ENCODE assay signal across 11 mouse cellular contexts in genomic region chr10:82796471-82797118, GRCm38 (mm10). TPM values are rescaled to one million over a fixed set of nuclear protein-coding genes. Genes with fewer than 3 reads are reported as not detected.
DNase-seq lines count a peak whose midpoint lies in the region; ATAC-seq and TF ChIP-seq lines count a peak whose summit lies in the region.
"Had no signal": no experiment of that assay in that cellular context is flagged by ENCODE, and none has a peak within 500 bp of the region (broad histone marks: within the 10 kb centered on the region; RNA-seq: fewer than 3 reads in every experiment).

No protein-coding gene starts in this region.

- no peak; the same call in 1 of the 2 replicates for ATAC-seq in heart, embryonic 14.5 days (ENCODE audit: insufficient number of reproducible peaks, insufficient read depth, low FRiP score, low read depth)
- ATAC-seq in stomach, embryonic 14.5 days (ENCODE audit: insufficient number of reproducible peaks, insufficient read depth, low FRiP score, low read depth): no peak
- ATAC-seq in stomach, postnatal 0 days (ENCODE audit: low FRiP score, low TSS enrichment): no peak
- ATAC-seq: midbrain, embryonic 16.5 days had no signal

- peak overlapping the region in 1 of 2 experiments; percentile 16; a peak in 1 of 4 replicates for H3K27ac ChIP-seq in heart, embryonic 14.5 days (replicated peaks in 1 of 2; ENCODE audit: control insufficient read depth in 1 of 2, insufficient read depth in 1 of 2, low read depth in 2 of 2, low read length in 2 of 2)
- peak overlapping the region; percentile 67; the same call in 1 of the 2 replicates for H3K27ac ChIP-seq in stomach, embryonic 14.5 days (ENCODE audit: low read length)
- H3K27ac ChIP-seq in stomach, postnatal 0 days (replicated peaks): no peak overlapping the region
- H3K27ac ChIP-seq in kidney, adult 2 months (ENCODE audit: insufficient read depth, low read depth, low read length): no peak overlapping the region
- H3K27ac ChIP-seq: hindbrain, embryonic 15.5 days had no signal

- TF ChIP-seq EP300 in stomach, postnatal 0 days (optimal IDR thresholded peaks at IDR 0.05): no peak

- no peak for TF ChIP-seq POLR2A in kidney, adult 2 months (IDR thresholded peaks at IDR 0.05; ENCODE audit: low read depth, low read length)

- H3K36me3 ChIP-seq in heart, embryonic 14.5 days (ENCODE audit: control insufficient read depth, insufficient read depth, low read length): no peaks in the 10 kb centered on the region
- H3K36me3 ChIP-seq in stomach, embryonic 14.5 days (ENCODE audit: control insufficient read depth, insufficient read depth, low read length): no peaks in the 10 kb centered on the region
- H3K36me3 ChIP-seq in stomach, postnatal 0 days (ENCODE audit: control insufficient read depth, insufficient read depth, low read length): no peaks in the 10 kb centered on the region
- H3K36me3 ChIP-seq in kidney, adult 2 months (ENCODE audit: control insufficient read depth, insufficient read depth, low read length): no peaks in the 10 kb centered on the region
- H3K36me3 ChIP-seq: G1E; hindbrain, embryonic 15.5 days had no signal

- H3K4me3 ChIP-seq in heart, embryonic 14.5 days (ENCODE audit: control insufficient read depth in 1 of 2, insufficient read depth in 1 of 2, low read depth in 1 of 2, low read length in 2 of 2): no peak overlapping the region
- no peak overlapping the region for H3K4me3 ChIP-seq in stomach, embryonic 14.5 days (ENCODE audit: low read depth, low read length)
- H3K4me3 ChIP-seq in stomach, postnatal 0 days (ENCODE audit: low read depth, low read length): no peak overlapping the region
- H3K4me3 ChIP-seq in kidney, adult 2 months (ENCODE audit: insufficient read depth, low read depth, low read length): no peak overlapping the region
- H3K4me3 ChIP-seq: hindbrain, embryonic 15.5 days had no signal

- H3K9me3 ChIP-seq in heart, embryonic 14.5 days (ENCODE audit: control insufficient read depth, low read length): no peaks in the 10 kb centered on the region
- no peaks in the 10 kb centered on the region for H3K9me3 ChIP-seq in stomach, embryonic 14.5 days (ENCODE audit: control insufficient read depth, low read depth, low read length)
- H3K9me3 ChIP-seq in stomach, postnatal 0 days (ENCODE audit: control insufficient read depth, low read length): no peaks in the 10 kb centered on the region
- H3K9me3 ChIP-seq: hindbrain, embryonic 15.5 days had no signal

- WGBS in heart, embryonic 14.5 days: 47% methylated on average over 12 of the region's 12 CpGs
- WGBS in stomach, embryonic 14.5 days: 38% methylated on average over 12 of the region's 12 CpGs
- 41% methylated on average over 12 of the region's 12 CpGs for WGBS in stomach, postnatal 0 days
- 56% methylated on average over 12 of the region's 12 CpGs for WGBS in kidney, adult 2 months

- no peak for DNase-seq in heart, adult 9 months (ENCODE audit: low spot score in 2 of 2)
- DNase-seq in stomach, postnatal 0 days (ENCODE audit: low spot score): no peak
- DNase-seq in induced T-regulatory cell, adult 2 months (ENCODE audit: low read depth): peak; percentile 47
- DNase-seq in thymus, postnatal 4 days: peak; percentile 48
- no peak for DNase-seq in adipocyte (ENCODE audit: low spot score)
- no peak for DNase-seq in kidney, adult 2 months

- H3K27me3 ChIP-seq in heart, embryonic 14.5 days (ENCODE audit: control insufficient read depth, insufficient read depth, low read length): no peaks in the 10 kb centered on the region
- H3K27me3 ChIP-seq in stomach, embryonic 14.5 days (ENCODE audit: control insufficient read depth, insufficient read depth, low read length): no peaks in the 10 kb centered on the region
- H3K27me3 ChIP-seq in stomach, postnatal 0 days (ENCODE audit: control insufficient read depth, insufficient read depth, low read length): no peaks in the 10 kb centered on the region
- no peaks in the 10 kb centered on the region for H3K27me3 ChIP-seq in kidney, adult 2 months (replicated peaks; ENCODE audit: control insufficient read depth, insufficient read depth, low read length)
- H3K27me3 ChIP-seq: hindbrain, embryonic 15.5 days had no signal

- H3K9ac ChIP-seq in heart, embryonic 14.5 days (ENCODE audit: low read length): no peak overlapping the region
- H3K9ac ChIP-seq in stomach, embryonic 14.5 days (replicated peaks; ENCODE audit: low read depth, low read length): no peak overlapping the region
- H3K9ac ChIP-seq in stomach, postnatal 0 days (ENCODE audit: low read length): no peak overlapping the region
- H3K9ac ChIP-seq: hindbrain, embryonic 15.5 days had no signal

- no peak for TF ChIP-seq CTCF in stomach, postnatal 0 days (IDR thresholded peaks at IDR 0.05; ENCODE audit: low read depth)
- no peak for TF ChIP-seq CTCF in kidney, adult 2 months (conservative IDR thresholded peaks at IDR 0.05; ENCODE audit: insufficient read depth, insufficient read length, low read depth, low read length)

- H3K4me1 ChIP-seq in heart, embryonic 14.5 days (ENCODE audit: control insufficient read depth in 2 of 2, insufficient read depth in 2 of 2, low read length in 2 of 2): peaks cover 16 to 17% of the 10 kb centered on the region in 2 experiments
- peaks cover 18% of the 10 kb centered on the region for H3K4me1 ChIP-seq in stomach, embryonic 14.5 days (ENCODE audit: control insufficient read depth, insufficient read depth, low read length)
- no peaks in the 10 kb centered on the region for H3K4me1 ChIP-seq in stomach, postnatal 0 days (replicated peaks; ENCODE audit: control insufficient read depth, insufficient read depth)
- no peaks in the 10 kb centered on the region for H3K4me1 ChIP-seq in kidney, adult 2 months (ENCODE audit: control insufficient read depth, insufficient read depth, low read length)

- H3K4me2 ChIP-seq in heart, embryonic 14.5 days (ENCODE audit: low read length): peak overlapping the region; percentile 5; the same call in 1 of the 2 replicates
- no peak overlapping the region for H3K4me2 ChIP-seq in stomach, embryonic 14.5 days (replicated peaks; ENCODE audit: low read depth, low read length)
- no peak overlapping the region for H3K4me2 ChIP-seq in stomach, postnatal 0 days (replicated peaks; ENCODE audit: low read depth)

RNA-seq across cellular contexts. Expression of gene Nfyb, which starts 32.7 kb away (rescaled TPM):
- 25.5 and 28.2 TPM in 2 replicates for polyA plus RNA-seq in heart, embryonic 14.5 days (2014; fragmentation: Nextera tagmentation; extraction: Ambion mirVana)
- 44.6 and 48.7 TPM in 2 replicates for polyA plus RNA-seq in stomach, embryonic 14.5 days (2014; fragmentation: Nextera tagmentation; extraction: Ambion mirVana)
- 20.3 and 23.8 TPM in 2 replicates for polyA plus RNA-seq in stomach, postnatal 0 days (2015; fragmentation: Nextera tagmentation; extraction: Ambion mirVana)
- 9.1 and 10.1 TPM in 2 replicates for polyA plus RNA-seq in kidney, adult 2 months (2012; rRNA removed)

RNA-seq across cellular contexts. Expression of gene Txnrd1, which starts 37.2 kb away (rescaled TPM):
- polyA plus RNA-seq in heart, embryonic 14.5 days (2014; fragmentation: Nextera tagmentation; extraction: Ambion mirVana): 71.3 and 74.3 TPM in 2 replicates
- 98.3 and 98.7 TPM in 2 replicates for polyA plus RNA-seq in stomach, embryonic 14.5 days (2014; fragmentation: Nextera tagmentation; extraction: Ambion mirVana)
- polyA plus RNA-seq in stomach, postnatal 0 days (2015; fragmentation: Nextera tagmentation; extraction: Ambion mirVana): 61.9 TPM in 2 replicates
- polyA plus RNA-seq in kidney, adult 2 months (2012; rRNA removed): 58.0 and 62.1 TPM in 2 replicates

Comparison
In these comparisons a context has a peak if more than half of its experiments do, and no peak if none do; other contexts are left out.
1. DNase-seq: peak in induced T-regulatory cell, adult 2 months (single experiment) and thymus, postnatal 4 days (single experiment); none in heart, adult 9 months (0 of 2), stomach, postnatal 0 days (single experiment), adipocyte (single experiment) and kidney, adult 2 months (single experiment).